Mouse (Mus musculus): Measurements from ENCODE around the gene Zfp13. TPM values are rescaled to one million over a fixed set of nuclear protein-coding genes. Genes with fewer than 3 reads are reported as not detected.
"Not testable (repeated sequence)": the region's sequence is repeated elsewhere in the genome, so short reads cannot be mapped to it uniquely, and the experiment has no call there.

The Zfp13 gene
- polyA plus RNA-seq (2012; rRNA removed) = 9.2 and 11.9 TPM in 2 replicates

DNA sequence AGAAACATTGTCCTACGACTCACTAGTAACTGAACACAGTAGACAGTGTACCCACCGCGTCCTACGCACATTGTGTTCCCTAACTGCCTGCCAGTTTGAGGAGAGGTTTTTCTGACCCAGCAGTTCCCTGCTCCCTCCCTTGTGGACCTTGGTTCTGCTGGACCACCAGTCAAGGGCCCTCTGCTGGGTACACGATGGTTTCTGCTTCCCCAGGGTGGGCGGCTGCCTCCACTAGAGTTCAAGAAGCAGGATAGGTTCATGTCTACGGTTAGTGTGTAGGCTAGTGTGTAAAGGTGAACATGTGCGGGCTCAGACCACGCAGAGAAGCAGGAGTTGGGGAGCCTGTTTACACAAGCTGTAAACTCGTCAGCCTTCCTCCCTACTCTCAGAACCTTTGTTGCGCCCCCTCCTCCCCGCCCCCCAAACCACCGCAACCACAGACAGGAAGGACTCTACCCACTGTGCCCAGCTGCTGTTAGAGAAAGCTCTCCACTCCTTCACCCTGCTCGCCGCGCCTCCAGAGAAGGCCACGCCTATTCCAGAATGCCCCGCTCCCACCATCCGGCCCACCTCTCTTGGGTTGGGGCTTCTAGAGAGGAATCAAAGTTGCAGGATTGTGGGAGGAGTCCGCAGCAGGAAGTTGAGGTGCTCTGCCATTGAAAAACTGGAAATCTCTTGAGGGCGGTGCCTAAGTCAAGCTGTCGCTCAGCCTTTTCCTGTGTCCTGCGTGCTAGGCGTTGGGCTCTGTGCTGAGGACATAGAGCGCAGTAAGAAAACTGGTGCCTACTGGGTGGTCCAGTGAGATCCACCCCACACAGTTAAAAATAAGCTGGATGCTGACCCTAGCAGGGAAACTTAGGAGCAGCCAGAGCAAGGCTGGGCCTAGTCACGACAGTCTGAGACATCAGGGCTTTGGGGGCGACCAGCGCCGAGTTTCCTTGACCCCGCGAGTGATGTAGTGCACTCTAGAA, at the start of gene Zfp13:
Gene Zfp13, minus strand, starts transcription at position 906 of the 971 bp plus-strand sequence.
- peak; percentile 54 for DNase-seq (ENCODE audit: low spot score)

DNA sequence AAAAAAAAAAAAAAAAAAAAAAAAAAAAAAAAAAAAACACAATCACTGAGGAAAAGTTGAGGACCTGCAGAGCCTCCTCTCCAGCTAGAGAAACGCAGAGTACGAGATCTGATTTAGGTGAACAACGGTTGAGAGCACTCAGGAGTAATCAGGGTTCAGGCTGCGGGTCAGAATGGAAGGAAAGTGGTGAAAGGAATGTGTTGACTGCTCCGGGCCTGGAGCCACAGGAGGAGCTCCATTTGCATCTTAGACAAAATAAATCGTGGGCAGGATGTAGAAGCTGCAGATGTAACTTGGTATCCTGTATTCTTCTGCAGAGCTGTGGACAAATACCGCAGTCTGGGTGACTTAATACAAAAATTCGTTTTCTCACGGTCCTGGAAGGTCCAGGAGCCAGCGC, 46.6 kb upstream of the Zfp13 start:
- no peak for DNase-seq (ENCODE audit: low spot score)

DNA sequence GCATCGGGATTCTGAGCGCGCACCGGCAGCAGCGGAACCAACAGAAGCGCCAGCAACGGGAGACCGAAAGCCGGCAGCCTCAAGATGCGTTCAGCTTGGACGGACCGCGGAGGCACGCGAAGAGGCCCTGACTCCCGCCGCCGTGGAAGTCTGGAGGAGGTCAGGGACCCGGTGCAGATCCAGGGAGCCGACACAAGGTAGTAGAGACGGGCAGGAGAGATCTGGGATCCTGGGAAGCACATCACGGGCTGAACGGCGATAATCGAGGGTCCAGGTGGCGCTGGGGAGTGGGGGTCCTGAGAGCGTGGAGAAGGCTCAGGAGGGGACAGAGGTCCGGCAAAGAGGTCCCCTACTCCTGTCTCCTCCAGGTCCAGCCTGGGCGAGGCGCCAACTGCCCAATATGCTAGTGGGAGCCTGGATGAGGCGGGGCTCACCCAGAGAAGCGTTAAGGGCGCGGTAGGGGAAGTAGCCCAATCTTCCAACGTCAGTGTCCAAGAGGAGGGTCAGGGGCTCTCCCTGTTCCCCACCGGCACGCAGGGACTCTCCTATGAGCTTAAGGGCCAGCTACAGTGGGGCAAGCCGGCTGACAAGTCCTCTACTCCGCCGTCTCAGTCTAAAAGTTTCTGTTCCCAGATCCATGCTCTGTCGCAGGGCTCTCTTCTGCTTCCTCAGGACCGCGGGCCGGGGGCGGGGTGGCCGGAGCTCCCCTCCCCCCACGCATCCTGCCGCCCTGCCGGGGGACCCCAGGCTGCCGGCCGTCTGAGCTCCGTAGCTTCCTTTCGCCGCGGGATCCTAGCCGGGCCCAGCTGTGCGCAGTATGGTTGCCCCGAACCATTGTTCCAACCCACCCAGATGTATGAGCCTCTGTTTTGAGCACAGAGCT, 45.6 kb upstream of the Zfp13 start, which contains the start of gene Mmp25:
Gene Mmp25, minus strand, starts transcription at position 665 of the 883 bp plus-strand sequence.
- DNase-seq (ENCODE audit: low spot score) = no peak

DNA sequence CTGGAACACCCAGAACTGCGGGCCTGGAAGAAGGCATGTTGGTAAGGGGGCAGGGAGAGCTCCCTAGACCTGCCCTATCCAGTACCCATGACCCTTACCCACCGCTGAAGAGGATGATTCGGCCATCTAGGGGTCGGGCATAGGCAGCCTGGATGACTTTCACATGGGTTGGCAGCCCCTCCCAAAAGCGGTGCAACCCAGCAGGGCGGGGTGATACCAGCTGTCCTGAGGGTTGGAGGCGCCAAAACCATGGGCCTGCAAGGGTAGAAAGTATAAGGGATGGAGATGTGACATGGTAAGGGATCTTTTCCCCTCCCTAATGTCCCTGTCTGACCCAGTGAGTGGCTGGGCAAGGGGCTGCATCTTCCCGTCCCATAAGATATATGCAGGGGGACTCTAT, 32.0 kb upstream of the Zfp13 start:
- DNase-seq (ENCODE audit: low spot score) = no peak

DNA sequence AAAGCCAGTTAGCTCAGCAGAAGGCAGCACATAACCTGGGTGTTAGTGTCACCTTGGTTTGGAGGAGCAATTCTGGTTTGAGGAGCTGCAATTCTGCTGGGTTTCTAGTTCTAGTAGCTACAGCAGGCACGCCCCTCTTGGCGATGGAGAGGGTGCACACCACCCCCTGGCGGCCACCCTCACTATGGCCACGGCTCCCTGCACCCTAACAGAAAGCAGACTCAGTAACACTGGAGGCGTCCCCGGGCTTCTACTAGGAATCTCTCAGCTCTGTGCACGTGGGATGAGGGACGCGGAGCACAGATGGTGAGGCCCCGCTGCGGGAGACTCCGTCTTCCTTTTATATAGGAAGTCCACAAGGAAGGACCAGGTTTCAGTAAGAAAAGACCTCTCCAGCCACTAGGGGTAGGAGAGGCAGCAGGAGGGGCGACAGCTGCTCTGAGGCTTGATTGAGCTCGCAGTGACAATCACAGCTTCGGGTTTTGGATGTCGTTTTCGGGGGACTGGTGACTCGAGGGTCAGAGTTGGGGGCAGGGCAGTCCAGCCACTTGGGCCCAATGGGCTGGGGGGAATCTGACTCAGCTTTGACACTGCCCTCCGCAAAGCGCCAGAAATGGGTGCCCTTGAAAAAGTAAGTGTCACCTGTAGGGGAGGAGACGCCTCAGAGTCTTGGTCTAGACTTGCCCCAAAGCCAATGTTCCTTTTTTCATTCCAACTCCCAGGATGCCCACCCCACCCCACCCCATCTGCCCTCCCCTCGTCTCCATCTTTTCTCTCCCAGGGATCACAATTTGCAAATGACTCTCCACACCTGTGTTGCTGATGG, 31.1 kb upstream of the Zfp13 start:
- DNase-seq (ENCODE audit: low spot score) = peak; percentile 62

DNA sequence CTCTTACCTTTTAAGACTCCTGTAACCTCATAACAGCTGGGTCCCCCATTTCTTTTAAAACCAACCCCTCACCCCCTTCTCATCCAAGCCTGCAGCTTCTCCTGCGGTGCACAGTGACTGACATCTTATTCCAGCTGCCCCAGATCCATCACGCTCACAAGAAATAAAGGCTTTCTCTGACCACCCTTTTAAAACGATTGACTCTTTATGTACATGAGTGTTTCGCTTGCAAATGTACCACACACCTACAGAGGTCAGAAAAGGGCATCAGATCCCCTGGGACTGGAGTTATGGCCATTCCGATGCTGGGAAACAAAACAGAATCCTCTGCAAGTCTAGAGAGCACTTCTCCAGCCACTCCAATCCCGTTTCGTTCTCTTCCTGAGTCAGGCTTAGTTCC, 28.5 kb upstream of the Zfp13 start:
- no peak for DNase-seq (ENCODE audit: low spot score)

DNA sequence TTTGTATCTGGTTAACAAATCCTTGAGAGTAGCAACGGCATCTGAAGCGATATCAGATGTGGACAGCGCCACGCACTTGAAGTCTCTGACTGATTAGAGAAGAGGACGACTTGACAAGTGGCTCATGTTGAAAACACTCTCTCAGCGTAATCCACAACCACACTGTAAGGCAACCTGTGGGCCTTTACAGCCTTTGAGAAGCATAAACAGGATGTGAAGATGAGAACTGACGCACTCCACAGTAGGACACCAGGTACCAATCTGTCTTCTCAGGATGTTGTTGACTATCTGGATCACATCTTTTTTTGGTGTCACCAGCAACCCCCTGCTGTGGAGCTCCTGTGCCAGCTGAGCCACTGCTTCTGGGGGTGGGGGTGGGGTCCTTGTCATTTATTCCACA, 21.1 kb upstream of the Zfp13 start:
- no peak for DNase-seq (ENCODE audit: low spot score)

DNA sequence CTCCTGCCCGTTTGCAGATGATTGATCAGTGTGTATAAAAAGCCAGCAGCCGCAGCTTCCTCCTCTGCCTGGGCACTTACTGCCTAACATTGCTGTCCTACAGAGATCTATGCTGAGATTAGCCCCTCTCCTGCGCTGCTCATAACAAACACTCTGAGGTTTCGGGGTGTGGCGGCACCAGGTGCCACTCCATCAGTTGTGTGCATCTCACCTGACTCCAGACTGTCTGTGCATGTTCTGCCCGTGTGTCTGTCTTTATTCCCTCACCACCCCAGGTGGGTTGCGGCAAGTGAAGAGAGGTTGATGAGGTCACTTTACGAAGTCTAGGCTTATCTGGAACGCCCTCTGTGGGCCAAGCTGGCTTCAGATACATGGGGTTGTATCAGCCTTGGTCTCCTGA, 17.8 kb upstream of the Zfp13 start:
- DNase-seq (ENCODE audit: low spot score) = no peak

DNA sequence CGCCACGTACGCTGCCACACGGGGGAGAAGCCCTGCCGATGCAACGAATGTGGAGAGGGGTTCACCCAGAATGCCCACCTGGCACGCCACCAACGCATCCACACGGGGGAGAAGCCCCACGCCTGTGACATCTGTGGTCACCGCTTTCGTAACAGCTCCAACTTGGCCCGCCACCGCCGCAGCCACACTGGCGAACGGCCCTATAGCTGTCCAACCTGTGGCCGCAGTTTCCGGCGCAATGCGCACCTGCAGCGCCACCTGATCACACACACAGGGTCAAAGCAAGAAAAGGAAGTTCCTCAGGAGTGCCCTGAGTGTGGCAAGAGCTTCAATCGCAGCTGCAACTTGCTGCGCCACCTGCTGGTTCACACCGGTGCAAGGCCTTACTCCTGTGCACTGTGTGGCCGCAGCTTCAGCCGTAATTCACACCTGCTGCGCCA, 11.1 kb upstream of the Zfp13 start:
- peak; percentile 34 for DNase-seq (ENCODE audit: low spot score)

DNA sequence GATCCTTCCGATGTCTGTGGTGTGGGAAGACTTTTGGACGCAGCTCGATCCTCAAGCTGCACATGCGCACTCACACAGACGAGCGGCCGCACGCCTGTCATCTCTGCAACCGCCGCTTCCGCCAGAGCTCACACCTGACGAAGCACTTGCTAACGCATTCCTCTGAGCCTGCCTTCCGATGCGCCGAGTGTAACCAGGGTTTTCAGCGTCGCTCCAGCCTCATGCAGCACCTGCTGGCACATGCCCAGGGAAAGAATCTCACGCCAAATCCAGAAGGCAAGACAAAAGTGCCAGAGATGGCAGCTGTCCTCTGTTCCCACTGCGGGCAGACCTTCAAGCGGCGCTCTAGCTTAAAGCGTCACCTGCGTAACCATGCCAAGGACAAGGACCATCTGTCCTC, 10.3 kb upstream of the Zfp13 start:
- DNase-seq (ENCODE audit: low spot score) = no peak

DNA sequence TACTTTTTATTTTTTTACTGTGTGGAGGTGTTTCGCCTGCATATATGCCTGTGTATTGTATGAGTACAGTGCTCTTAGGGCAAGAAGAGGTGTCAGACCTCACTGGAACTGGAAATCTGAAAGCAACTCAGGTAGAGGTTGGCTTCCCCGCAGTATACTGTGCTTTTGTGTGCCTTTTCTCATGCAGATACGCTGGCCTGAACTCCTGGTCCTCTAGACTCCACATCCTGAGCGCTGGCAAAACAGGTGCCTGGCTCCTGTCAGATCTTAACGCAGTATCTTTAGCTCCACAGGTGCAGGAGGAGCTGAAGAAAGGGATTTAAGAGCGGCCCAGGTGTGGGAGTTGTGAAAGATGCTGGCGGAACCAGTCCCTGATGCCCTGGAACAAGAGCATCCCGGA, 5.9 kb upstream of the Zfp13 start:
- DNase-seq (ENCODE audit: low spot score) = no peak

DNA sequence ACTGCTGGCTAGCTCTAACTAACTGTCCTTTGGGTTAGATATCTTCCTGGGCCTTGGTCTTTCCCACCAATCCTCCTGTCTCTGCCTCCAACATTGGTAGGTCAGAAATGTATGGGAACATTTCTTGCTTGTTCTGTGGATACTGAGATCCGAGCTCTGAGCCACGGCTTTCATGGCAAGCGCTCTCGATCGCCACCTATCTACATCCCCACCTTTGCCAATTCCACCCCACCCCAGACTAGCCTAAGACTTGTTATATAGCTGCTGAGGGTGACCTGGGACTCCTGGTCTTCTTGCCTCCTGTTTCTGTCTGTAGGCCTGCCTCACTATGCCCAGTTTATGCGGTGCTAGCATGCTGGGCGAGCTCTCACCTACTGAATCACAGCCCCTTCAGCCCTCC, 5.1 kb upstream of the Zfp13 start:
- DNase-seq (ENCODE audit: low spot score) = no peak

DNA sequence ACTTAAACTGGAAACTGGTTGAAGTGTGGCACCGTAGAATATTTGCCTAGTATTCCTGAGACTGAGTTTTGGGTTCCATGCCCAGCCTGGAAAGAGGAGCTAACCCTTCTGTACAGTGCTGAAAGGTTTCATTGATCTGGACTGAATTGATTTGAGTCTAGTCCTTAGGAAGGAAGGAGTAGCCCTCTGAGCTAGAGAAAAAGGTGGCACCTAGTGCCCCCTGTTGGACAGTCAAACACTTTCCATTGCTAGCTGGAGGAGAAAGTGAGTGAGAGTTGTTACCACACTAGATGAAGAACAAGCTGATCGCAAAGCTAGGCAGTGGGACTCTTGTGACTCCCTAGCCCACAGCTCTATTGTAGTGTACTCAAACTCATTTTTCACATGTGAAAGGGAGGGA, 4.3 kb upstream of the Zfp13 start:
- no peak for DNase-seq (ENCODE audit: low spot score)

DNA sequence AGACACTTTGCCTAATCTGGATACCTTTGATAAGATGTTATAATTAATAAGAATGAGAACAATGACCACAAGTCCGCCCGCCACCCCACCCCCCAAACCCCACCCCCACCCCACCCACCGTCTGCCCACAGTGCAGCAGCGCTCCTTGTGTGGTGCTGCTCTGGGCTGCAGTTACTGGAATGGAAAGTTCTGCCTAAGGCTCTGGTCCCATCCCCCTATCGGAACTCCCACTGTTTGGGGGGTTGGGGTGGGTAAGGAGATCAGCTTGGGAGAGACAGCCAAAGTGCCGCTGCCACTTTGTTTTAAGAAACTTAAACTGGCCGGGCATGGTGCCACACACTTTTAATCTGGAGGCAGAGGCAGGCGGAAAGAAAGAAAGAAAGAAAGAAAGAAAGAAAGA, 3.8 kb upstream of the Zfp13 start:
- DNase-seq (ENCODE audit: low spot score) = no peak

DNA sequence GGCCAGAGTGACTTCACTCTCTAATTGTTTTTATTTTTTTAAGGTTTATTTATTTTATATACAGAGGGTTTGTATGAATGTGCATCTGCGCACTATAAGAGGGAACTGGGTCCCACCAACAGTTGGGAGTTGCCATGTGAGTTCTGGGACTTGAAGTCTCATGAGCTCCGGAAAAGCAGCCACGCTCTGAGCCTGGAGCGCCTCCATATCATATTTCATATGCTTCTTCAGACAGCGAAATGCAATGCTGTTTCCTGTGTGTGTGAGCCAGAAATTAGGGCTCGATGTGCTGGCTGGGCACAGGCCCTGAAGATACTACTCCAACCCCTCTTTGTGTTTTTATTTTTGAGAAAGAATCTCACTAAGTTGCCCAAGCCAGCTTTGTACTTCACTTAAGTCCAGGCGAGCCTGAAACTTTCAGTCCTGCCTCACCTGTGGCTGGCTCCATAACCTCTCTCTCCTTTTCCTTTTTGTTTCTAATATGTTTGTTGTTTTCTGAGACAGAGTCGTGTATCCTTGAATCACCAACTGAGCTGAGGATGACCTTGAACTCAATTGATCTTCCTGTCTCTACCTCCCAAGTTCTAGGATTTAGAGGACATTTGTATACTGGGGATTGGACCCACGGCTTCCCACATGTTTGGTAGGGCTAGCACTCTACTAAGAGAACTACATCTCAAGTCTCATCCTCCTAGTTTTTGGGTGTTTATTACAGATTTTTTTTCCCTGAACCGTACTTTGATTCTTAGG, 2.7 kb upstream of the Zfp13 start:
- DNase-seq (ENCODE audit: low spot score) = no peak

DNA sequence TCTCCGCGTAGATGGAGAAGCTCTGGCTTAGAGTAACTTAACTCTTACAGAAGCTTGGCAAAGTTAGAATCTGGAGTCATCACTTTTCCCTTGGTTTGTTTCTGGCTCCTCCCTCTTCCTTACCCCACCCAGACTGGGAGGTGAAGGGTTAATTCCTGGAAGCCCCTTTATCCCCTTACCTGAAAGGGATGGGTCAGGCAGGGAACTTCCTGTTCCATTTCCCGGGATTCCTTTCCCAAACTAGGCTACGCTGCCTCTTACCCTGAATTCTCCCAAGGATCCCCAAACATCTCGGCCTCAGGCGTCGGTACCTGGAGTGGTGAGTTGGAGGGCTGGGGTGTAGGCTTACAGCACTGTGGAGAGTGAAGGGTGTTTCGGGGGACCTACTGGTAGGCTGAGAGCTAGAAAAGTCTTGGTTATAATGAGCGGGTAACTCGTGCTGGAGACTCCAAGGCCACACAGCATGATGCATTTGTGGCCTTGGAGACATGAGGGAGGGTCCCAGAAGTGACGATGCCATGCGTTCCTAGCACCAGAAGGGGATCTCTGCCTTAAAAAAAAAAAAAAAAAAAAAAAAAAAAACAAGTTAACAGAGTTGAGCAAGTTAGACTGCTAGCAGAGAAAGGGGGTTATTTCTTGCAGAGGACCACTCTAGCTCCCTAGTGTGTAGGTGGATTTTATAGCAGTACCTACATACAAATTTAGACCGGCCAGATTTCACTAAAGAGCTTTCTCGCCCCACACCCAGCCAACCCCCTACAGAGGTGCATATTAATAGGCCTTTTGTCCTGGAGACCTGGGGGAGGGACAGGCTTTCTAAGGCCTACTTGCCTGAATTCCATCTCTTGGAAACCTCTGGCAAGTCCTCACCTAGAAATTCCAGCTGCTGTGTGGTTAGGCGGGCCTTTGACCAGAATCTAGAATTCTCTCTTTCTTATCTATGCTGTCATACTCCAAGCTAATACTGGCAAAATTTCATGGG, 1.6 kb upstream of the Zfp13 start, which contains the start of gene Zscan10:
Gene Zscan10, plus strand, starts transcription at position 216 of the 982 bp plus-strand sequence.
- DNase-seq (ENCODE audit: low spot score) = no peak

DNA sequence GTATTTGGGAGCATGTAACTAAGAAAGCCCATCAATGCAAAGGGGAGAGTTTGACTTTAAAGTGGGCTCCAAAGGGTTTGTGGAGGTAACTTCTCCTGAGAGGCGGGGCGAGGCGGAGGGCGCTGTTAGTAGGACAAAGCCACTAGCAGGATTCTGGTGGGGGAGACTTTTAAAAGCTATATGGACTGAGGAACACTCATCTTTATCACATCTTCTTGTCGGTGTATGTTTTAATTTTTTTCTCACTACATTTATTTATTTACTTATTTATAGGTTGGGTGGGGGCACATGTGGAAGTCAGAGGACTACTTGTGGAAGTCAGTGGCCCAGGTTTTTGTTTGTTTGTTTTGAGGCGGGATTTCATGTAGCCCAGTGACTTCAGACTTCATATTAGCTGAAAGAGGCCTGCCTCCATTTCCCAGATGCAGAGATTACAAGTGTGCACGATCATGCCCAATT, 347 bp upstream of the Zfp13 start:
- DNase-seq (ENCODE audit: low spot score) = no peak

DNA sequence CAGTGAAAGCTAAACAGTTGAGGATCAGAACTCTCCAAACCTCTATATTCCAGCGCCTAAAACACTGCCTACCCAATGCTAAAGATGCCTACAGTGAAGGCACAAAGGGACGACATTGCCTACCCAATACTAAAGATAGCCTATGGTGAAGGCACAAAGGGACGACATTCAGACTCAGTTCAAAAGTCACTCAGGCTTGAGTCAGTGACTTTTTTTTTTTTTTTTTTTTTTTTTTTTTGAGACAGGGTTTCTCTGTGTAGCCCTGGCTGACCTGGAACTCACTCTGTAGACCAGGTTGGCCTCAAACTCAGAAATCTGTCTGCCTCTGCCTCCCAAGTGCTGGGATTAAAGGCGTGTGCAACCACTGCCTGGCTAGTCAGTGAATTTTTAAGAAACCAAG, 4.1 kb downstream of the Zfp13 start:
- DNase-seq (ENCODE audit: low spot score) = not testable (repeated sequence)

DNA sequence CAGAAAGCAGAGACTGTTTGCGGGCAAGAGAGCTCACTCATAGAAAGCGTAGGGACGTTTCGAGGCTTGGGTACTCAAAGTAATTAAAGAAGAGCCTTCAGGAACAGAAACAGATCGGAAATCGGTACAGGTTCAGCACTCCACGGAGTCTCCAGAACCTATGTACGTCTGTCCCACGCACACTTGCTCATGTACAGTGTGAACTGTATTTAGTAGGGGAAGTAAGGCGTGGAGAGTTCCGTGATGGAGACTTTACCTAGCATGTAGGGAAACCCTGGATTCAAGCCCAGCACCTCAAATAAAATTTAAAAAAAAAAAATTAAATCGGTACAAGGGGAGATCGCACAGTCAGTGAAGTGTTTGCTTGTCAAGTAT, 6.4 kb downstream of the Zfp13 start:
- no peak for DNase-seq (ENCODE audit: low spot score)

Measured in urinary bladder, adult 2 months (tissue).